Mouse (Mus musculus): ENCODE measurements at regions not wholly inside any gene's neighbourhood (a gene's known extent, or its start where the extent isn't known, plus 50 kb on each side); places are given as distances from the start of the nearest gene placed in this dataset.

- TF ChIP-seq GATA1 (IDR thresholded peaks at IDR 0.05; ENCODE audit: borderline replicate concordance, low read length), result no peak
- TF ChIP-seq FLI1 (IDR thresholded peaks at IDR 0.05; ENCODE audit: low read length), result no peak
Measured at GRCm38 (mm10) chr5:39050512-39050911, 173.9 kb upstream of the Clnk start.

All from megakaryocyte, embryonic 14.5 days (primary cell).